22 mouse cellular contexts compared by ENCODE assay signal in the genomic region with DNA sequence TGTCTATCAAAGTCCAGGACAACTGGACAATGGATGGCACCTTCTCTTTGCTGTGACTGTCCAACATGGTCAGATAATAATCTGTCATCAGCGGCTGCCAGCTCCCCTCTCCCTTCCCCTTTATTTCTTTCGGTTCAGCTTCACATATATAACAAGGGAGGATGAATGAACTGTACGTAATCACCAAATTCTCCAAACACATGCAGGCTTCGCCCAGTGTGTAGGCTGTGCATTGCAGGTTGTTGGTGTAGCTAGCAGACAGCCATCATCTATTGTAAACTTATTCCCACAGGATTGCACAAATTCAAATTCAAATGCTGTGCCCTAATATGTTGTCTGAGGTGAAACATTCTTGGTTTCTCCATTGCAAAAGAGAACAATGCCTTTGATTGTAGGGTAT.
A peak's percentile ranks its signal among the peaks of the same experiment; 100 is the strongest.
DNase-seq lines count a peak whose midpoint lies in the region; ATAC-seq lines count a peak whose summit lies in the region.
"Had no signal": no experiment of that assay in that cellular context is flagged by ENCODE, and none has a peak within 500 bp of the region (broad histone marks: within the 10 kb centered on the region; RNA-seq: fewer than 3 reads in every experiment).

No protein-coding gene starts in this region.

- no peak overlapping the region for H3K4me2 ChIP-seq in midbrain, embryonic 11.5 days
- H3K4me2 ChIP-seq in midbrain, embryonic 15.5 days: no peak overlapping the region
- 0 out of 2 replicates have a peak overlapping the region, but pooled peaks have one; percentile 0 for H3K4me2 ChIP-seq in midbrain, embryonic 13.5 days (replicated peaks)
- H3K4me2 ChIP-seq in midbrain, embryonic 14.5 days (ENCODE audit: low read length): no peak overlapping the region
- H3K4me2 ChIP-seq: embryonic facial prominence, embryonic 13.5 days; embryonic facial prominence, embryonic 15.5 days; forebrain, embryonic 12.5 days; forebrain, embryonic 15.5 days had no signal

- peak; percentile 63 for DNase-seq in heart, adult 11 months
- no peak for DNase-seq in heart, adult 8-10 months (ENCODE audit: low spot score)
- peak; percentile 89 for DNase-seq in midbrain, embryonic 11.5 days (ENCODE audit: low spot score, missing footprints)
- DNase-seq in midbrain, embryonic 14.5 days: no peak
- DNase-seq: adrenal gland, adult 2 months; adrenal gland, postnatal 10 days; adrenal gland, postnatal 25 days; cerebellum, adult 11 months; cerebellum, adult 18-20 months; cerebellum, adult 8-10 months; cerebellum, adult 9-11 months; cerebellum, postnatal 14 days; cerebellum, postnatal 36 days; embryo, embryonic 11 days had no signal

- ATAC-seq in midbrain, embryonic 11.5 days (ENCODE audit: low FRiP score): no peak
- no peak for ATAC-seq in midbrain, embryonic 15.5 days (replicated peaks)
- no peak for ATAC-seq in midbrain, embryonic 13.5 days
- ATAC-seq in midbrain, embryonic 14.5 days (ENCODE audit: low FRiP score, low TSS enrichment): no peak
- ATAC-seq: forebrain, embryonic 15.5 days had no signal

- peaks cover 9% of the 10 kb centered on the region for H3K27me3 ChIP-seq in midbrain, embryonic 11.5 days (ENCODE audit: control insufficient read depth, insufficient read depth, low read length)
- peaks cover 11% of the 10 kb centered on the region for H3K27me3 ChIP-seq in midbrain, embryonic 15.5 days (replicated peaks)
- H3K27me3 ChIP-seq in midbrain, embryonic 13.5 days: peaks cover 54% of the 10 kb centered on the region
- H3K27me3 ChIP-seq in midbrain, embryonic 14.5 days (ENCODE audit: control insufficient read depth, insufficient read depth, low read length): peaks cover 20% of the 10 kb centered on the region

- H3K9me3 ChIP-seq in midbrain, embryonic 11.5 days (ENCODE audit: control insufficient read depth, low read length): no peaks in the 10 kb centered on the region
- no peaks in the 10 kb centered on the region for H3K9me3 ChIP-seq in midbrain, embryonic 15.5 days
- H3K9me3 ChIP-seq in midbrain, embryonic 13.5 days: no peaks in the 10 kb centered on the region
- no peaks in the 10 kb centered on the region for H3K9me3 ChIP-seq in midbrain, embryonic 14.5 days (ENCODE audit: control insufficient read depth, low read length)
- H3K9me3 ChIP-seq: embryonic facial prominence, embryonic 13.5 days; embryonic facial prominence, embryonic 15.5 days; forebrain, embryonic 10.5 days; forebrain, embryonic 12.5 days; forebrain, embryonic 15.5 days had no signal

- H3K4me1 ChIP-seq in midbrain, embryonic 11.5 days (ENCODE audit: control insufficient read depth, insufficient read depth, low read length): peaks cover 29% of the 10 kb centered on the region
- peaks cover 20% of the 10 kb centered on the region for H3K4me1 ChIP-seq in midbrain, embryonic 15.5 days
- peaks cover 36% of the 10 kb centered on the region for H3K4me1 ChIP-seq in midbrain, embryonic 13.5 days (replicated peaks)
- H3K4me1 ChIP-seq in midbrain, embryonic 14.5 days (ENCODE audit: control insufficient read depth, insufficient read depth, low read length): peaks cover 19% of the 10 kb centered on the region; the same call in 1 of the 2 replicates

- no peak overlapping the region for H3K27ac ChIP-seq in midbrain, embryonic 11.5 days (ENCODE audit: low read depth, low read length)
- H3K27ac ChIP-seq in midbrain, embryonic 15.5 days: no peak overlapping the region
- H3K27ac ChIP-seq in midbrain, embryonic 13.5 days: no peak overlapping the region
- no peak overlapping the region for H3K27ac ChIP-seq in midbrain, embryonic 14.5 days (replicated peaks; ENCODE audit: low read depth, low read length)
- H3K27ac ChIP-seq: embryonic facial prominence, embryonic 13.5 days; embryonic facial prominence, embryonic 15.5 days; forebrain, embryonic 10.5 days; forebrain, embryonic 12.5 days; forebrain, embryonic 15.5 days had no signal

- no peak overlapping the region for H3K9ac ChIP-seq in midbrain, embryonic 11.5 days (ENCODE audit: low read length)
- no peak overlapping the region for H3K9ac ChIP-seq in midbrain, embryonic 15.5 days
- no peak overlapping the region for H3K9ac ChIP-seq in midbrain, embryonic 13.5 days (replicated peaks)
- no peak overlapping the region for H3K9ac ChIP-seq in midbrain, embryonic 14.5 days (replicated peaks; ENCODE audit: low read length)
- H3K9ac ChIP-seq: embryonic facial prominence, embryonic 13.5 days; embryonic facial prominence, embryonic 15.5 days; forebrain, embryonic 12.5 days; forebrain, embryonic 15.5 days had no signal

- H3K4me3 ChIP-seq in midbrain, embryonic 11.5 days (ENCODE audit: low read depth, low read length): no peak overlapping the region
- H3K4me3 ChIP-seq in midbrain, embryonic 15.5 days: no peak overlapping the region
- H3K4me3 ChIP-seq in midbrain, embryonic 13.5 days (replicated peaks): no peak overlapping the region
- no peak overlapping the region for H3K4me3 ChIP-seq in midbrain, embryonic 14.5 days (replicated peaks; ENCODE audit: low read depth, low read length)
- H3K4me3 ChIP-seq: embryonic facial prominence, embryonic 13.5 days; embryonic facial prominence, embryonic 15.5 days; erythroblast, embryonic 14.5 days; forebrain, embryonic 10.5 days; forebrain, embryonic 12.5 days; forebrain, embryonic 15.5 days had no signal

- 51% methylated on average over 4 of the region's 4 CpGs for WGBS in midbrain, embryonic 11.5 days
- 43% methylated on average over 4 of the region's 4 CpGs for WGBS in midbrain, embryonic 15.5 days
- 44% methylated on average over 4 of the region's 4 CpGs for WGBS in midbrain, embryonic 13.5 days
- WGBS in midbrain, embryonic 14.5 days: 27% methylated on average over 4 of the region's 4 CpGs

- H3K36me3 ChIP-seq in midbrain, embryonic 11.5 days (ENCODE audit: control insufficient read depth, insufficient read depth, low read length): no peaks in the 10 kb centered on the region
- no peaks in the 10 kb centered on the region for H3K36me3 ChIP-seq in midbrain, embryonic 15.5 days (replicated peaks)
- no peaks in the 10 kb centered on the region for H3K36me3 ChIP-seq in midbrain, embryonic 13.5 days
- H3K36me3 ChIP-seq in midbrain, embryonic 14.5 days (ENCODE audit: control insufficient read depth, insufficient read depth, low read length): no peaks in the 10 kb centered on the region
- H3K36me3 ChIP-seq: embryonic facial prominence, embryonic 13.5 days; embryonic facial prominence, embryonic 15.5 days; forebrain, embryonic 10.5 days; forebrain, embryonic 12.5 days; forebrain, embryonic 15.5 days had no signal

Comparison
In these comparisons a context has a peak if more than half of its experiments do, and no peak if none do; other contexts are left out.
1. DNase-seq: peak in heart, adult 11 months (single experiment) and midbrain, embryonic 11.5 days (single experiment); none in heart, adult 8-10 months (single experiment) and midbrain, embryonic 14.5 days (single experiment).